Mouse (Mus musculus) cerebellum, postnatal 4 days (tissue): ENCODE results near the gene Cpox.
A peak's percentile ranks its signal among the peaks of the same experiment; 100 is the strongest.

Experiments
- DNase-seq, 2 experiments: peaks; one replicate each; pipeline ENCODE4 v3.0.0; 2022; ENCODE audit warnings: low spot score in 2 of 2, mixed read lengths in 1 of 2

The Cpox gene

GRCm38 (mm10) chr16:58700816-58701424, 30.8 kb downstream of the Cpox start:
- no peak for DNase-seq

- DNase-seq, result no peak
Observed at GRCm38 (mm10) chr16:58701779-58702178, 31.7 kb downstream of the Cpox start.

GRCm38 (mm10) chr16:58702329-58702932, 32.3 kb downstream of the Cpox start:
- DNase-seq, result no peak

- DNase-seq, result no peak
Observed at GRCm38 (mm10) chr16:58703382-58704124, 33.5 kb downstream of the Cpox start.

GRCm38 (mm10) chr16:58704999-58705398, 34.9 kb downstream of the Cpox start:
- DNase-seq, result no peak

- no peak for DNase-seq
Observed at GRCm38 (mm10) chr16:58707276-58707905, 37.3 kb downstream of the Cpox start.

- no peak for DNase-seq
Observed at GRCm38 (mm10) chr16:58708601-58709475, 38.7 kb downstream of the Cpox start.

GRCm38 (mm10) chr16:58709536-58709935, 39.4 kb downstream of the Cpox start:
- no peak for DNase-seq

GRCm38 (mm10) chr16:58712221-58712620, 42.1 kb downstream of the Cpox start:
- DNase-seq, result no peak

GRCm38 (mm10) chr16:58713128-58713527, 43.0 kb downstream of the Cpox start:
- no peak for DNase-seq

- no peak for DNase-seq
Observed at GRCm38 (mm10) chr16:58715018-58715417, 44.9 kb downstream of the Cpox start.

- no peak for DNase-seq
Observed at GRCm38 (mm10) chr16:58718666-58719120, 48.6 kb downstream of the Cpox start, which contains the start of gene Gpr15. Gene Gpr15, minus strand, starts transcription at chr16:58719070.

- DNase-seq, result no peak
Observed at GRCm38 (mm10) chr16:58722292-58722691, 52.2 kb downstream of the Cpox start.

- DNase-seq, result no peak
Observed at GRCm38 (mm10) chr16:58726680-58727476, 56.8 kb downstream of the Cpox start.

GRCm38 (mm10) chr16:58727477-58728131, 57.5 kb downstream of the Cpox start, which contains the start of gene Cldnd1:
Gene Cldnd1, plus strand, starts transcription at chr16:58727910.
- peak; percentile 83 to 92 for DNase-seq

GRCm38 (mm10) chr16:58728176-58728671, 58.1 kb downstream of the Cpox start:
- DNase-seq, result no peak

- no peak for DNase-seq
Observed at GRCm38 (mm10) chr16:58738205-58738604, 68.1 kb downstream of the Cpox start.

- DNase-seq, result no peak
Observed at GRCm38 (mm10) chr16:58738800-58739199, 68.7 kb downstream of the Cpox start.

GRCm38 (mm10) chr16:58740751-58741150, 70.7 kb downstream of the Cpox start:
- no peak for DNase-seq

GRCm38 (mm10) chr16:58746715-58747114, 76.6 kb downstream of the Cpox start:
- DNase-seq, result no peak
